Mouse (Mus musculus) ES-E14 (cell line): ENCODE measurements around the gene Insm1.

ENCODE experiments used
- CHD2 ChIP-seq: IDR thresholded peaks from 2 replicates; pipeline ENCODE4 v1.6.1; 2014; ENCODE audit warnings: mild to moderate bottlenecking, low read depth, low read length, inconsistent platforms
- HCFC1 ChIP-seq: IDR thresholded peaks from 2 replicates; pipeline ENCODE4 v1.6.1; 2012; ENCODE audit warnings: low read length, inconsistent platforms, borderline replicate concordance; ENCODE audit not compliant: insufficient read depth
- MAFK ChIP-seq: IDR thresholded peaks from 2 replicates; pipeline ENCODE4 v1.6.1; 2014; ENCODE audit warnings: mild to moderate bottlenecking, low read depth, low read length, inconsistent platforms; ENCODE audit not compliant: insufficient read depth
- ZC3H11A ChIP-seq: IDR thresholded peaks from 2 replicates; pipeline ENCODE4 v1.6.1; 2012; ENCODE audit warnings: low read depth, mild to moderate bottlenecking, inconsistent platforms, low read length, borderline replicate concordance
- ZNF384 ChIP-seq: IDR thresholded peaks from 2 replicates; pipeline ENCODE4 v1.6.1; 2012; ENCODE audit warnings: low read depth, low read length, inconsistent platforms

DNA sequence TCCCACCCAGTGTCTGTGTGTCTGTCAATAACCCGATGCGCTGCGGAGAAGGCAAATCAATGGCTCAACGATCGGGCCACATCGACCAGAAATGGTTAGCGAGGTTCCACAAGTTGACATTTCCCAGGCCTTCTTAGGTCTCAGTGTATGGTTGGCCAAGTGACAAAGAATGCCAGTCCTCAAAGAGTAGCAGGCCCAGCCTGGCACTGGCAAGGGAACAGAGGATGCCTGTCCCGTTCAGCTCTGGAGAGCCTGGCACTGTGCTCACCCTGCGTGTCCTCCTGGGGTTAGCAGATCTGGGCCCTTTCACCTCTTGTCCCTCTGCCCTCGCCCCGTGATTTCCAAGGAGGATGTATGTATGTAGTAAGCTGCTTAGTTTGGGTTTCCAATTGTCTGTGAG is 25.6 kb upstream of the Insm1 start:
- TF ChIP-seq ZC3H11A (no peak), ZNF384 (no peak), HCFC1 (no peak), CHD2 (no peak), MAFK (no peak)
